Mouse (Mus musculus) lung, postnatal 0 days (tissue): ENCODE results near the gene Col19a1. TPM values are rescaled to one million over a fixed set of nuclear protein-coding genes. Genes with fewer than 3 reads are reported as not detected.

Source experiments
- ATAC-seq: fragments of 200-750 bp; cut with Nextera tagmentation; 2 replicates; pipeline ENCODE4 v1.8.0; 2017; ENCODE audit warnings: moderate library complexity
- DNase-seq: peaks from one replicate; pipeline ENCODE4 v3.0.0-alpha.2; 2016; ENCODE audit warnings: low spot score
- H3K27ac ChIP-seq: fragments of 300-500 bp; sonication (generic); 2 replicates; pipeline ENCODE4 v1.5.1; 2014; ENCODE audit warnings: antibody characterized with exemption, mild to moderate bottlenecking, low read length, mixed read lengths
- H3K27me3 ChIP-seq: fragments of 300-500 bp; sonication (generic); replicated peaks from 2 replicates; pipeline ENCODE4 v1.6.1; 2014; ENCODE audit warnings: low read length, mixed read lengths; ENCODE audit not compliant: insufficient read depth
- H3K36me3 ChIP-seq: fragments of 300-500 bp; sonication (generic); 2 replicates; pipeline ENCODE4 v1.6.1; 2014; ENCODE audit warnings: low read length, mixed read lengths; ENCODE audit not compliant: insufficient read depth
- H3K4me1 ChIP-seq: fragments of 300-500 bp; sonication (generic); 2 replicates; pipeline ENCODE4 v1.6.1; 2014; ENCODE audit warnings: antibody characterized with exemption, low read depth, low read length, mixed read lengths; ENCODE audit not compliant: insufficient read depth
- H3K4me2 ChIP-seq: fragments of 300-500 bp; sonication (generic); replicated peaks from 2 replicates; pipeline ENCODE4 v1.6.1; 2014; ENCODE audit warnings: low read depth, mild to moderate bottlenecking, low read length, moderate library complexity, mixed read lengths
- H3K4me3 ChIP-seq: fragments of 300-500 bp; sonication (generic); 2 replicates; pipeline ENCODE4 v1.5.1; 2014; ENCODE audit warnings: low read depth, low read length
- H3K9ac ChIP-seq: fragments of 300-500 bp; sonication (generic); replicated peaks from 2 replicates; pipeline ENCODE4 v1.6.1; 2014; ENCODE audit warnings: low read depth, mild to moderate bottlenecking
- H3K9me3 ChIP-seq: fragments of 300-500 bp; sonication (generic); 2 replicates; pipeline ENCODE4 v1.6.1; 2016; ENCODE audit warnings: low read length, mixed read lengths
- CTCF ChIP-seq: IDR thresholded peaks from 2 replicates; pipeline ENCODE4 v1.5.1; 2016; ENCODE audit warnings: antibody characterized with exemption, mild to moderate bottlenecking
- EP300 ChIP-seq: IDR thresholded peaks from 2 replicates; pipeline ENCODE4 v1.6.1; 2016; ENCODE audit warnings: antibody characterized with exemption, mild to moderate bottlenecking, control low read depth
- WGBS: fragments of 180-500 bp; shearing (Covaris S2); extraction: QIAGEN DNeasy Blood & Tissue Kit; methylation state at CpG from one replicate; pipeline ENCODE4 v1.1.7; 2014; 5-methylcytosine and 5-hydroxymethylcytosine counted together
- polyA plus RNA-seq: library from polyadenylated mRNA; unstranded; fragments of >200 nt; fragmentation: Nextera tagmentation; extraction: Ambion mirVana; gene quantifications from 2 replicates; pipeline ENCODE4 v1.2.1, GENCODE M21; 2015

Col19a1 gene
- polyA plus RNA-seq, 1 experiment from 2014 or later = not detected

DNA sequence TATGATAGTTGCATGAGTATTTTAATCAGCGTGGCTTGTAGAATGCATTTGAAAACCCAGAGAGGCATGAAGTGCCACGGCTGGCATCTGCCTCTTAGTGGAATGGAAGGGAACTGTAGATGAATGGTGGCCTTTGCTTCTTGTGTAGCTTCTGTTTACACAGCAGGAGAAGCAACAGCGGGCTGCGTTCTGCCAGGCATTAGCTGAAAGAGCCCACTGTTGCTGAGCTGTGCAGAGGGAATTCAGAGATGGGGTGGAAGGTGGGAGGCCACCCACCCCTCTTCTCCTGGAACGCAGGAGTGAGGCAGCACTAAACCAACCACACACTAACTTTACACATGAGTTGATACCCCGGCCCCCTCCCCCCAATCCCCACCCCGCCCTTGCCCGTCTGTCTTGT lies 356.8 kb downstream of the Col19a1 start:
- H3K9ac ChIP-seq = no peak overlapping the region
- H3K4me2 ChIP-seq = no peak overlapping the region

DNA sequence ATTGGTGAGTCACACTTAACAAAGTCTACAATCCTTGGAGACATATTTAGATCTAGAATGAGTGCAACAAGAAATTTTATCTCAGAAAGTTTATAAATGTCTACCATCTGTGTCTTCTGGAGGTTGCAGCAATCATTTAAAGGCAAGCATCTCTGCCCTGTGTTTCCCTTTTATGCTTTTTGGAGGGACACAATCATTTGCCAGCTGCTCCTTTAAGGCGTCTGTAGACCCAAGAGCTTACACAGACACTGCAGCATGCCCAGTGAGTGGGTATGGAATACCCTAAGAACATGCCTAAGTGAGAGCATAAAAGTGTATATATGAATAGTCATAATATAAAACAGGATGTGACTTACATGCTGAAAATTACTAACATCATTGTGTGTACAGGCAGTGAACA lies 357.7 kb downstream of the Col19a1 start:
- ATAC-seq = no peak
- H3K27ac ChIP-seq = no peak overlapping the region
- 72% methylated on average over 1 of the region's 1 CpGs for WGBS
- no peak overlapping the region for H3K4me3 ChIP-seq
- H3K9me3 ChIP-seq = no peaks in the 10 kb centered on the region
- no peaks in the 10 kb centered on the region for H3K36me3 ChIP-seq
- H3K4me2 ChIP-seq = no peak overlapping the region
- DNase-seq = no peak
- no peak overlapping the region for H3K9ac ChIP-seq
- TF ChIP-seq CTCF (no peak), EP300 (no peak)
- peaks cover 6% of the 10 kb centered on the region; the same call in 1 of the 2 replicates for H3K4me1 ChIP-seq
- H3K27me3 ChIP-seq = no peaks in the 10 kb centered on the region

More for the DNA sequence above, 356.8 kb downstream of the Col19a1 start:
- no peak for ATAC-seq
- 18% methylated on average over 8 of the region's 8 CpGs for WGBS
- Histone ChIP-seq H3K27me3 (no peaks in the 10 kb centered on the region), H3K9me3 (no peaks in the 10 kb centered on the region), H3K4me3 (no peak overlapping the region), H3K36me3 (no peaks in the 10 kb centered on the region), H3K27ac (no peak overlapping the region), H3K4me1 (peaks cover 6% of the 10 kb centered on the region; the same call in 1 of the 2 replicates)
- DNase-seq = no peak
- TF ChIP-seq EP300 (no peak), CTCF (peak; percentile 37; the same call in 1 of the 2 replicates)

- H3K4me3 ChIP-seq = no peak overlapping the region
- no peaks in the 10 kb centered on the region for H3K27me3 ChIP-seq
- H3K36me3 ChIP-seq = no peaks in the 10 kb centered on the region
- no peaks in the 10 kb centered on the region for H3K9me3 ChIP-seq
- TF ChIP-seq EP300 (no peak), CTCF (no peak)
- H3K27ac ChIP-seq = no peak overlapping the region
- peaks cover 6% of the 10 kb centered on the region; the same call in 1 of the 2 replicates for H3K4me1 ChIP-seq
- WGBS = 48% methylated on average over 6 of the region's 6 CpGs
- H3K9ac ChIP-seq = no peak overlapping the region
- no peak overlapping the region for H3K4me2 ChIP-seq
- ATAC-seq (no peak), DNase-seq (peak; percentile 9)
These were observed 360.1 kb downstream of the Col19a1 start for GRCm38 (mm10) chr1:24226941-24227711.

GRCm38 (mm10) chr1:24225825-24226526 lies 361.3 kb downstream of the Col19a1 start:
- Histone ChIP-seq H3K4me1 (peaks cover 6% of the 10 kb centered on the region; the same call in 1 of the 2 replicates), H3K27ac (no peak overlapping the region), H3K9ac (no peak overlapping the region), H3K4me3 (no peak overlapping the region), H3K27me3 (no peaks in the 10 kb centered on the region), H3K36me3 (no peaks in the 10 kb centered on the region), H3K9me3 (no peaks in the 10 kb centered on the region), H3K4me2 (no peak overlapping the region)
- ATAC-seq (peak; percentile 28; the same call in 1 of the 2 replicates), DNase-seq (peak; percentile 13)
- WGBS = 66% methylated on average over 4 of the region's 4 CpGs
- TF ChIP-seq EP300 (no peak), CTCF (no peak)

DNA sequence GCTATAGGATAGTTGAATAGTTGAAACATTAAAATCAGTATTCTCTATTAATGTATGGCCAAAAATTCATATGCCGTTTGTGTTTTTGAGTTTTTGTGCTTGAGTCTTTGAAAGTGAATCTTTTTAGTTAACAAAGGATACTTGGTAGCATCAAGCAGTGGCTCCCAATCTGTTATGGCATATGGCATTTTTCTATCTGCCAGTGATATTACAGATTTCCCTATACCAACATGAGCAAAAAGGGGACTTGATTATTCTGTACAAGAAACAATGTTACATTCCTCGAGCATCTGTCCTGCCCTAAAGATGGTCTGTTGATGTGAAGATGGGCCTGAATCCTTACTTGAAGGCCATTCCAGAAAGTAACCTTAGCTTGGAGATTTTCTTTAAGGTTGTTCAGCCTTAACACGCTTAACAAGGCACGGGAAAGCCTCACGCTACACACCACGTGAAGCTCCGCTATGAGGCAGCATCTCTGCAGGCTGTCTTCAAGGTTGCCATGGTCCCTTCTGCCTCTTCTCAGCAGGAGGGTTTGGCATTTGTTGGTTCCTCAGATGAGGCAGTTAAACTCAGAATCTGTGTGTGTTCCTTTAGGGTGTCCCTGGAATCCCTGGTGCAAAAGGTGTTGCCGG lies 364.2 kb downstream of the Col19a1 start:
- TF ChIP-seq CTCF = no peak
- no peak for TF ChIP-seq EP300
- Histone ChIP-seq H3K27ac (no peak overlapping the region), H3K4me1 (no peaks in the 10 kb centered on the region), H3K4me2 (no peak overlapping the region), H3K9me3 (no peaks in the 10 kb centered on the region), H3K4me3 (no peak overlapping the region), H3K27me3 (no peaks in the 10 kb centered on the region), H3K9ac (no peak overlapping the region), H3K36me3 (no peaks in the 10 kb centered on the region)
- 92% methylated on average over 8 of the region's 8 CpGs for WGBS
- ATAC-seq (no peak), DNase-seq (no peak)

- H3K27ac ChIP-seq = no peak overlapping the region
- H3K36me3 ChIP-seq = no peaks in the 10 kb centered on the region
- H3K4me2 ChIP-seq = no peak overlapping the region
- WGBS = 74% methylated on average over 2 of the region's 2 CpGs
- TF ChIP-seq CTCF (no peak), EP300 (no peak)
- no peaks in the 10 kb centered on the region for H3K27me3 ChIP-seq
- ATAC-seq = no peak
- no peak for DNase-seq
- no peaks in the 10 kb centered on the region for H3K9me3 ChIP-seq
- no peaks in the 10 kb centered on the region for H3K4me1 ChIP-seq
- H3K9ac ChIP-seq = no peak overlapping the region
- no peak overlapping the region for H3K4me3 ChIP-seq
These were observed 365.0 kb downstream of the Col19a1 start for GRCm38 (mm10) chr1:24222231-24222630.
